Mouse (Mus musculus) heart, postnatal 0 days (tissue): Measurements from ENCODE around the gene Ifi47.

Source experiments
- CTCF ChIP-seq: IDR thresholded peaks from 2 replicates; pipeline ENCODE4 v1.5.1; 2016; ENCODE audit warnings: antibody characterized with exemption, control low read depth, low read depth
- EP300 ChIP-seq: IDR thresholded peaks from 2 replicates; pipeline ENCODE4 v1.6.1; 2016; ENCODE audit warnings: antibody characterized with exemption, low read depth

DNA sequence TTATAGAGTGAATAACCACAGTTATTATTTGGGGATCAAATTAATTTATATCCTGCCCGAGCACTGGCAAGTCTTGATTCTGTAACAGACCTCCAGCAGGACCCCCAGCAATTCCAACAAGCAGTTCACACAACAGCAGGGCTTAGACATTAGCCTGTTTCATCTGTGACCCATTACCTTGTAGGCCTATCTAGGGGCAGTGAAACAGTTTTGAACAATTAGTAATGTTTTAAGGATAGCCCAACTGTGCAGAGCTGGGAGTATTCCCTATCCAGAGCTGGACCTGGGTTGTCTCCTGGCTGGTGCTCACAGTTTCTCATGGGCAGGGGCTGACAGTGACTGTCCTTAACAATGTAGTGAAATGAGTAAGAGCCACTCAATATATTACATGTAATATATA is 625 bp downstream of the Ifi47 start:
- no peak for TF ChIP-seq CTCF
- no peak for TF ChIP-seq EP300
